Mouse (Mus musculus) heart, postnatal 0 days (tissue): ENCODE measurements around the gene Mipep. TPM values are rescaled to one million over a fixed set of nuclear protein-coding genes. Genes with fewer than 3 reads are reported as not detected.

Experiments used
- ATAC-seq: fragments of 200-750 bp; cut with Nextera tagmentation; 2 replicates; pipeline ENCODE4 v1.8.0; 2017; ENCODE audit warnings: low read depth, moderate number of reproducible peaks, moderate library complexity; ENCODE audit not compliant: insufficient read depth
- DNase-seq: peaks from one replicate; pipeline ENCODE4 v3.0.0-alpha.2; 2016; ENCODE audit warnings: low spot score
- H3K27ac ChIP-seq: fragments of 300-500 bp; sonication (generic); 2 replicates; pipeline ENCODE4 v1.5.1; 2014; ENCODE audit warnings: low read depth, mild to moderate bottlenecking
- H3K27me3 ChIP-seq: fragments of 300-500 bp; sonication (generic); 2 replicates; pipeline ENCODE4 v1.6.1; 2014; ENCODE audit warnings: low read length, mixed read lengths; ENCODE audit not compliant: control insufficient read depth, insufficient read depth
- H3K36me3 ChIP-seq: fragments of 300-500 bp; sonication (generic); replicated peaks from 2 replicates; pipeline ENCODE4 v1.6.1; 2014; ENCODE audit warnings: low read length, mixed read lengths; ENCODE audit not compliant: control insufficient read depth, insufficient read depth
- H3K4me1 ChIP-seq: fragments of 300-500 bp; sonication (generic); 2 replicates; pipeline ENCODE4 v1.6.1; 2014; ENCODE audit warnings: antibody characterized with exemption; ENCODE audit not compliant: control insufficient read depth, insufficient read depth
- H3K4me2 ChIP-seq: fragments of 300-500 bp; sonication (generic); 2 replicates; pipeline ENCODE4 v1.6.1; 2014; ENCODE audit warnings: low read depth, mild to moderate bottlenecking, low read length, moderate library complexity
- H3K4me3 ChIP-seq: fragments of 300-500 bp; sonication (generic); 2 replicates; pipeline ENCODE4 v1.5.1; 2014; ENCODE audit warnings: low read depth, low read length
- H3K9ac ChIP-seq: fragments of 300-500 bp; sonication (generic); replicated peaks from 2 replicates; pipeline ENCODE4 v1.6.1; 2014; ENCODE audit warnings: low read depth, low read length, mixed read lengths
- H3K9me3 ChIP-seq: fragments of 300-500 bp; sonication (generic); replicated peaks from 2 replicates; pipeline ENCODE4 v1.6.1; 2016; ENCODE audit warnings: low read length; ENCODE audit not compliant: control insufficient read depth
- CTCF ChIP-seq: IDR thresholded peaks from 2 replicates; pipeline ENCODE4 v1.5.1; 2016; ENCODE audit warnings: antibody characterized with exemption, control low read depth, low read depth
- EP300 ChIP-seq: IDR thresholded peaks from 2 replicates; pipeline ENCODE4 v1.6.1; 2016; ENCODE audit warnings: antibody characterized with exemption, low read depth
- WGBS: fragments of 180-500 bp; shearing (Covaris S2); extraction: QIAGEN DNeasy Blood & Tissue Kit; methylation state at CpG from one replicate; pipeline ENCODE4 v1.1.7; 2014; 5-methylcytosine and 5-hydroxymethylcytosine counted together
- polyA plus RNA-seq: library from polyadenylated mRNA; unstranded; fragments of >200 nt; fragmentation: Nextera tagmentation; extraction: Ambion mirVana; gene quantifications from 2 replicates; pipeline ENCODE4 v1.2.1, GENCODE M21; 2015
- total RNA-seq: library from RNA; depleted of rRNA; stranded (reverse); fragments of >200 nt; gene quantifications from 2 replicates; pipeline ENCODE4 v1.2.3, GENCODE M21; 2014; ENCODE audit warnings: low replicate concordance

Gene Mipep
- total and polyA plus RNA-seq, 2 experiments from 2014 or later = 29.2 to 49.1 TPM

DNA sequence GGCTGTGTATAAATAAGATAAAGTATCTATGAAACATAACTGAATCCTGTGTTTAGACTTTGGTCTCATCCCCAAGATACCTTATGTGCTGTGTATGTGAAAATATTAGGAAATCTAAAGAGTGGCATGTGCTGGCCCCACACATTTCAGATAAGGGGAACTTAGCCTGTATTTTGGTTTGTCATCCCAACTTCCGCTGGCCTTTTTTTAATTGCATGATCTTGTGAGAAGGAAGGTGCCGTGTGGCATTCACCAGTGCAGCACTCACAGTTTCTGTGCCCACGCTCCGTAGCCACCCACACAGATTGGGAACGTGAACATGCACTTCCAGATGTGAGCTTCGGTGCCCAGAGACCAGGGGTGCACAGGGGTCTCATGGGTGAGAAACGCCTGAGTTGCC lies 26.7 kb upstream of the Mipep start:
- ATAC-seq = no peak
- H3K4me1 ChIP-seq = no peaks in the 10 kb centered on the region
- no peaks in the 10 kb centered on the region for H3K9me3 ChIP-seq
- WGBS = 95% methylated on average over 7 of the region's 7 CpGs
- H3K27me3 ChIP-seq = no peaks in the 10 kb centered on the region
- H3K9ac ChIP-seq = no peak overlapping the region
- no peak overlapping the region for H3K4me3 ChIP-seq
- no peak for DNase-seq
- H3K36me3 ChIP-seq = peaks cover 98% of the 10 kb centered on the region
- TF ChIP-seq EP300 (no peak), CTCF (no peak)
- H3K4me2 ChIP-seq = no peak overlapping the region
- H3K27ac ChIP-seq = no peak overlapping the region

- no peaks in the 10 kb centered on the region for H3K27me3 ChIP-seq
- 90% methylated on average over 8 of the region's 8 CpGs for WGBS
- ATAC-seq (no peak), DNase-seq (no peak)
- H3K9ac ChIP-seq = no peak overlapping the region
- no peak overlapping the region for H3K4me2 ChIP-seq
- peaks cover 85% of the 10 kb centered on the region for H3K36me3 ChIP-seq
- H3K9me3 ChIP-seq = no peaks in the 10 kb centered on the region
- H3K4me1 ChIP-seq = peaks cover 3% of the 10 kb centered on the region; the same call in 1 of the 2 replicates
- no peak overlapping the region for H3K4me3 ChIP-seq
- no peak for TF ChIP-seq EP300
- TF ChIP-seq CTCF = no peak
- no peak overlapping the region for H3K27ac ChIP-seq
These were observed 25.3 kb upstream of the Mipep start for GRCm38 (mm10) chr14:60759097-60759496.

DNA sequence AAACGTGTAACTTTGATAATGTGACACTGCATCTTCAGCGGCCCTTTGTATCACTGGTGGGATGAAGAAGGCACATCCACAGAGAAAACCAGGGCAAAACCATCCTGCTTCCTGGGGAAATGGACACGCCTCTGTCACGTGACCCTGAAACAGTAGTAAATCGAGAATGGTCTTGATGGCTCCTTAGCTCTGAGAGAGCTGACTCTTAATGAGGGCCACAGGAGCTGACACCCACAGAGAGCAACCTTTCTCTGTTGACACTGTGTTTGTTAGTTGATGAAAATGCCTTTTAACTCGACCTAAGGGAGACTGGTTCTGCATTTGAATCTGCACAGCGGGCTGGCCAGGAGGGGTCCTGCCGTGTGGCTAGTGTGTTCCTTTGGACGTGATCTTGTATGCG lies 22.6 kb upstream of the Mipep start:
- Histone ChIP-seq H3K9me3 (no peaks in the 10 kb centered on the region), H3K36me3 (peaks cover 59% of the 10 kb centered on the region), H3K27ac (no peak overlapping the region), H3K4me1 (peaks cover 24% of the 10 kb centered on the region), H3K27me3 (no peaks in the 10 kb centered on the region), H3K4me3 (no peak overlapping the region), H3K9ac (no peak overlapping the region), H3K4me2 (no peak overlapping the region)
- TF ChIP-seq EP300 (no peak), CTCF (no peak)
- no peak for ATAC-seq
- no peak for DNase-seq
- WGBS = 82% methylated on average over 10 of the region's 10 CpGs

DNA sequence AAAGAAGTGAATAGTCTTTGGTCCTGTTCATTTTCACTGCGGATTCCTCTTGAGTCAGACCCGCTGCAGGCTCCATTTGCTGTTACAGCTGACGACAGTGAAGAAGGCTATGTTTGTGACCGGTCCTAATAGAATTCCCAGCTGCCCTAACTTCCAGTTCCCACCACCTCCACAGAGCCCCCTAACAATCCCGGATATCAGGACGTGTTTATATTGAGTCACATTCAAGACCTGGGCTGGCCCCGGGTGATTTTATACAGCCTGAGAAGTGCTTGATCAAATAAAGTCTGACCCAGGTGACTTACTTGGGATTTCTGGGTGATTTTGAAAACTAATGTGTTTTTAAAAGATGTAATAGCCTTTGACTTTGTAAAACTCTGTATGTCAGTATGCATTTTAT lies 21.6 kb upstream of the Mipep start:
- WGBS = 50% methylated on average over 7 of the region's 7 CpGs
- Histone ChIP-seq H3K4me3 (no peak overlapping the region), H3K27me3 (no peaks in the 10 kb centered on the region), H3K36me3 (peaks cover 50% of the 10 kb centered on the region), H3K27ac (peak overlapping the region; percentile 43), H3K9me3 (no peaks in the 10 kb centered on the region), H3K4me1 (peaks cover 24% of the 10 kb centered on the region), H3K4me2 (no peak overlapping the region), H3K9ac (no peak overlapping the region)
- no peak for DNase-seq
- TF ChIP-seq EP300 (no peak), CTCF (no peak)
- ATAC-seq = no peak

- H3K4me3 ChIP-seq = no peak overlapping the region
- no peak overlapping the region for H3K9ac ChIP-seq
- TF ChIP-seq CTCF (no peak), EP300 (no peak)
- peaks cover 24% of the 10 kb centered on the region for H3K4me1 ChIP-seq
- H3K4me2 ChIP-seq = no peak overlapping the region
- no peaks in the 10 kb centered on the region for H3K27me3 ChIP-seq
- peak overlapping the region; percentile 79; the same call in 1 of the 2 replicates for H3K27ac ChIP-seq
- H3K36me3 ChIP-seq = peaks cover 41% of the 10 kb centered on the region
- ATAC-seq (no peak), DNase-seq (peak; percentile 20)
- 59% methylated on average over 5 of the region's 5 CpGs for WGBS
- H3K9me3 ChIP-seq = no peaks in the 10 kb centered on the region
These were observed 20.6 kb upstream of the Mipep start for GRCm38 (mm10) chr14:60763746-60764145.

- DNase-seq (no peak), ATAC-seq (no peak)
- peaks cover 24% of the 10 kb centered on the region for H3K4me1 ChIP-seq
- H3K9me3 ChIP-seq = no peaks in the 10 kb centered on the region
- no peaks in the 10 kb centered on the region for H3K27me3 ChIP-seq
- H3K4me2 ChIP-seq = no peak overlapping the region
- H3K27ac ChIP-seq = peak overlapping the region; percentile 79
- H3K36me3 ChIP-seq = peaks cover 33% of the 10 kb centered on the region
- no peak overlapping the region for H3K4me3 ChIP-seq
- WGBS = 43% methylated on average over 4 of the region's 4 CpGs
- TF ChIP-seq CTCF = no peak
- no peak overlapping the region for H3K9ac ChIP-seq
These were observed 19.8 kb upstream of the Mipep start for GRCm38 (mm10) chr14:60764526-60764925.
